Mouse (Mus musculus) bone marrow macrophage, adult 2 months (primary cell): ENCODE data around the gene Comp. TPM values are rescaled to one million over a fixed set of nuclear protein-coding genes. Genes with fewer than 3 reads are reported as not detected.
A peak's percentile ranks its signal among the peaks of the same experiment; 100 is the strongest.

Experiments used
- H3K27ac ChIP-seq: 2 replicates; pipeline ENCODE4 v1.5.1; 2012; ENCODE audit warnings: low read depth, low read length; ENCODE audit not compliant: insufficient read depth
- H3K4me1 ChIP-seq: 2 replicates; pipeline ENCODE4 v1.6.1; 2012; ENCODE audit warnings: low read length; ENCODE audit not compliant: control insufficient read depth, insufficient read depth
- H3K4me3 ChIP-seq: 2 replicates; pipeline ENCODE4 v1.5.1; 2012; ENCODE audit warnings: mild to moderate bottlenecking, low read length, moderate library complexity; ENCODE audit not compliant: insufficient read depth
- CTCF ChIP-seq: IDR thresholded peaks from 2 replicates; pipeline ENCODE4 v1.5.1; 2012; ENCODE audit warnings: low read depth, mild to moderate bottlenecking, low read length, moderate library complexity
- POLR2A ChIP-seq: IDR thresholded peaks from 2 replicates; pipeline ENCODE4 v1.6.1; 2012; ENCODE audit warnings: mild to moderate bottlenecking, low read depth, low read length, borderline replicate concordance
- polyA plus RNA-seq: library from polyadenylated mRNA; stranded (reverse); fragments of >200 nt; gene quantifications from 2 replicates; pipeline ENCODE4 v1.2.4, GENCODE M21; 2012; ENCODE audit not compliant: missing spikeins, insufficient read depth, insufficient read length

Comp gene
- polyA plus RNA-seq, 1 experiment, result 1.2 TPM

DNA sequence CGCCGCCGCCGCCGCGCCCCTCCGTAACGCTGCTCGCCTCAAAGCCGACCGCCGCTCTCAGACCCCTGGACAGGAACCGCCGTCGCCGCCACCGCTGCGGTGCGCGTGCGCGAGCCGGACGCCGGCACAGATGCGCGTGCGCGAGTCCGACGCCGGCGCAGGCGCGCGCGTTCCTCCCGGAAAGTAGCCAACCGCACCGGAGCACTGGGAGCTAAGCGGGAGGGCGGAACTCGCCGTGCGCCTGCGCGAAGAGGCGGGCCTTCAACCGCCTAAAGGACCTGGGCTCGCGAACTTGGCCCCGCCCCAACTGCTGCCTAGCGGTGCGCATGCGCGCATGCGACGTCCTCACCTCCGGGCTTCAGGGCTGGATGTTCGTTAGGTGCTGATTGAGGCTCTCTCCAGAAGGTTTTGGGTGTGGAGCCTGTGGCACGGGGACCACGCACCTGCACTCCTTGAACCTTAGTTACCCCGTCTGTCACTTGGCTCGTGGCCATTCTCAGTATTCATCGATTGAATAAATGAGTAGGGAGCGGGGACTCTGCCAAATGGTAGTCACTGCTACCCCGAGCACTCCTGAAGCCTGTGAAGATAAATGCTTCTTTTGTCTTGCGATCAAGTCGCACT, 20.1 kb upstream of the Comp start, which contains the start of gene Upf1:
Gene Upf1, minus strand, starts transcription at position 85 of the 624 bp plus-strand sequence.
- Histone ChIP-seq H3K4me3 (peak within 1 kb of the TSS; percentile 81), H3K27ac (peak within 1 kb of the TSS; percentile 56), H3K4me1 (peaks cover 42% of the 10 kb centered on the region)
- no peak for TF ChIP-seq CTCF
- TF ChIP-seq POLR2A, result no peak

DNA sequence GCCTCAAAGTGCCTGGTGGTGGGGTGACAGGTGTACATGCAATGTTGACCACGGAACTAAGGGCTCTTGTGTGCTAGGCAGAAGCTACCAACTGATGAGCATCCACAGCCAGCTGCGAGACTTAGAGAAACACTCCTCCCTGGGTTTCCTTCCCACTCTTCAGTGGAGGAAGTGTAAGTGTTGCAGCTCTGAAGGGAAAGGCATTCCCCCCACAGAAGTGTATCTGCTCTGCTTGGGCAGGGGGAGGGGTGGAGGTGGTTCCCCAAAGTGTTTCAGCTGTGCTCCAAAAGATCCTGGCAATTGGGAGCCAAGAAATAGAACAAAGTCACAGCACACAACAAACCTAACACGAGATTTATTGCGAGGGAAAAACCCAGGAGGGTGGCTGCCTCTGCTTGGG, 19.4 kb upstream of the Comp start:
- Histone ChIP-seq H3K4me1 (peaks cover 40% of the 10 kb centered on the region), H3K27ac (peak overlapping the region; percentile 56), H3K4me3 (peak overlapping the region; percentile 58)
- no peak for TF ChIP-seq CTCF
- TF ChIP-seq POLR2A, result no peak

DNA sequence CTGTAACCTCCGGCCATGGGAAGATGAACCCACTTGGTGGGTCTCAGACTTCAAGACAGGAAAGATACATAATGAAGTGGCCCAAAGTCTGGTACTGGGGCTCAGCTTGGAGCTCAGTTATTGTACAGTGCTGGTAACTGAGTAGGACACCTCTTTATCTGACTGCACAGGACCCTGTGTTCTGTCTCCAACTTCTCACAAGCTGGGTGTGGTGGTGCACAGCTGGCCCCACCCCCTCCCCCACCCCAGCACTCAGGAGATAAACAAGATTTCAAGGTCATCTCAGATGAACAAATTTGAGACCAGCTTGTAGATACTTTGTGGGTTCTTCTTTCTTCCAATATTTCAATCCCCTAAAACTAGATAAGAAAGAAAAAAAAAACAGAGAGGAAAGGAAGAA, 17.2 kb upstream of the Comp start:
- TF ChIP-seq CTCF (no peak), POLR2A (no peak)
- peaks cover 27% of the 10 kb centered on the region for H3K4me1 ChIP-seq
- no peak overlapping the region for H3K4me3 ChIP-seq
- peak overlapping the region; percentile 38 for H3K27ac ChIP-seq

DNA sequence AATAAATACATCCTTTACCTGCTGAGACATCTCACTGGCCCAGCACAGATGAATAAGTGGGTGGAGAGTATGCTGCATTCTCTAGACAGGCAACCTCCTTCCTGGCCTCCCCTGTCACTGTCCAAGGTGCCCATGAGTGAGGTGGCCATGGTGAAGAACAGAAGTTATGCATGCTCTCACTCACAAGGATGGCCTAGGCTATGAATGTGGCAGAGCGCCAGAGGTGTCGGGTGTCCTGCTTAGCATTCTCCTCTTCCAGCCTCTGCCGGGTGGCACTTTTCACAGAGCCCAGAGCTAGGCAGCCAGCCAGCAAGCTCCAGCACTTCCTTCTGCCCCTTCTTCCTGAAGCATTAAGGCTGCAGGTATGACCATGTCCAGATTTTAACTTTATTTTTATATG, 13.9 kb upstream of the Comp start:
- TF ChIP-seq CTCF, result no peak
- TF ChIP-seq POLR2A, result no peak
- Histone ChIP-seq H3K4me1 (peaks cover 23% of the 10 kb centered on the region), H3K4me3 (no peak overlapping the region), H3K27ac (no peak overlapping the region)

DNA sequence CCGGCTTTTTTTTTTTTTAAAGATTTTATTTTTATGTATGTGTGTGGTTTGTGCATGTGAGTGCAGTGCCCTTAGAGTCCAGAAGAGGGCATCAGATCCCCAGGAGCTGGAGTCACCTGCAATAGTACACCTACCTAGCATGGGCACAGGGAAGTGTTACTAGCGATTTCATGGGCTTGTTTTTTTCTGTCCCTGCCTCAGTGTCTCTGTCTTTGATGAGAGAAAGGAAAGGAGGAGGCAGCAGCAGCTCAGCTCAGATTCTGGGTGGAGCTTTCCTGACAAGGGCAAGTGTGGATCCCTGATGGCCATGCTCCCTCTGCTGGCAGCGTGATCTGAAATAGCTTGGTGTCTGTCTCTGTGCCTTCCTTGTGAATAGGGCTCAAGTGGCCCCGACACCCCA, 12.6 kb upstream of the Comp start:
- TF ChIP-seq POLR2A (no peak), CTCF (peak; percentile 56)
- Histone ChIP-seq H3K4me3 (no peak overlapping the region), H3K4me1 (peaks cover 13% of the 10 kb centered on the region), H3K27ac (no peak overlapping the region)

DNA sequence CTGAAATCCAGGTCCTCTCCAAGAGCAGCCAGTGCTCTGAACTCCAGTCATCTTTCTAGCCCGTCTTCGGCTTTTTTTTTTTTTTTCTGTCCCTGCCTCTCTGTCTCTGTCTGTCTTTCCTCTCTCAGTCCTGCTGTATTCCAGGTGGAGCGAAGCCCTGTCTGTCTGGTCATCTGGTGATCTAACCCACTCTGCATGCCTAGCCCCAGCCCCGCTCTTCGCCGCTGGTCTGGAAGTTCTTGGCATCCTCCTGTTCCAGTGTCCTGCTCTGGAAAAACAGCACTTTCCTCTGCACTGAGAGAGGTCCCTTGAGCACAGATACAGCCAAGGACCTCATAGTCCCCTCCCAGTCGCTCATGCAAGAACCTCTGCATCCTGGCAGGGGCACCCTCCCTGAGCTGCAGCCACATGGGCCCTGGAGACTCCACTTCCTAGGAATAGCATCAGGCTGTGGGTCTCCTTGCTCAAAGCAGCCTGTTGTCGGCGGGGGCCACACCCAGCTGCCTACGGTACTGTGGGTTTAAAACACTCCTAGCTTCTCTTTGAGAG, 11.8 kb upstream of the Comp start:
- H3K4me1 ChIP-seq, result peaks cover 8% of the 10 kb centered on the region
- H3K27ac ChIP-seq, result no peak overlapping the region
- TF ChIP-seq POLR2A, result no peak
- TF ChIP-seq CTCF, result no peak
- no peak overlapping the region for H3K4me3 ChIP-seq

DNA sequence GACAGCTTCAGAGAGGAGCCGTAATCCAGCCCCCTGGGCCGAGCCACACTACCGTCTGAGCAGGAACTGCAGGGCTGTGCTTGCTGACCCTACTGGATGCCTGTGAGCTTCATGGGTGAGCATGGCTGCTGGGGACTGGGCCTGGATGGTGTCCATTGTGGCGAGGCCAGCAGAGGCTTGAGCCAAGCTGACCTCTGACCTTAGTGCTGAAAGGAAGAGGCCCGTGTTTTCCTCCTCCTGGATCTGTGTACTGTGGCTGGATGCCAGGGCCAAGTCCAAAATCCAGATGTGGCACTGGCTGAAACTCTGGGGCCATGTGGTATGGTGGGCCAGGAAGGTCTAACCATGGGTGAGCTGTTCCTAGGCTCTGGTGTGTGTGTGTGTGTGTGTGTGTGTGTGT, 9.3 kb upstream of the Comp start:
- Histone ChIP-seq H3K27ac (no peak overlapping the region), H3K4me1 (peaks cover 4% of the 10 kb centered on the region; the same call in 1 of the 2 replicates), H3K4me3 (no peak overlapping the region)
- TF ChIP-seq POLR2A (no peak), CTCF (no peak)

DNA sequence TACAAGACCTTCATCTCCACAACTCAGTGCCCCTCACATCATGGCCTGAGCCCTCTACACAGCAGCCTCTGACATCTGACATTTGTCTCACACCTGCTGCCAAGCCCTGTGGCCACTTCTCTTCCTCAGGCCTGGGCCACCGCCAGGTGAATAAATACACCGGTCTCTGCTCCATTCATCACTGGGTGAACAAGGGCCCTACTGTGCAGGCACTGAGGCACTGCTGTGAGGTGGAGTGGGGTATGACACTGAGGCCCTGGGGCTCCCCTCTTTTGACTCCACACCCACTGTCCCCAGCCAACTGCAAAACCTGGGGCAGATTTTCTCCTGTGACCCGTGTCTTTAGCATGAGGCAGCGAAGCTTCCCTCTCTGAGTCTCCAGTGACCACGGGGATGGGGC, 6.8 kb upstream of the Comp start:
- H3K27ac ChIP-seq, result no peak overlapping the region
- TF ChIP-seq POLR2A, result no peak
- no peak for TF ChIP-seq CTCF
- no peak overlapping the region for H3K4me3 ChIP-seq
- H3K4me1 ChIP-seq, result peaks cover 4% of the 10 kb centered on the region; the same call in 1 of the 2 replicates

DNA sequence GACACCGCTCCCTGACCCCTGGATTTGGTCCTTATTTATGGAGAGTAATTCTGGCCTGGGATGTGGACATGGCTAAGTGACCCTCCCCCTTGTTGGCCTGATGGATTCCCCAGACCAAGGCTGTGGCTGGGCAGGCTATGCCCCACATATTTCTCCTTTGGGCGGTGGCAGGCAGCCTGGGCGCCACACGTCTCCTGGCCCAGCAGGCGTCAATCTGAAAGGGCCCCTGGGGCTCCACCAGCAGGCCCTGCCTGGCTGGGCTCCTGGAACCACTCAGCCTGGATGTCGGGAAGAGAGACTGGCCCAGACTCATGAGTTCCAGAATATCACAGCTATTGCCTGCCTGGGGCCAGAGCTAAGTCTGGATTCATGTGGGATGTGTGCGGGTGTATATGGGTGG, 2.9 kb upstream of the Comp start:
- Histone ChIP-seq H3K4me1 (peaks cover 7% of the 10 kb centered on the region), H3K27ac (no peak overlapping the region), H3K4me3 (no peak overlapping the region)
- TF ChIP-seq POLR2A (no peak), CTCF (no peak)

DNA sequence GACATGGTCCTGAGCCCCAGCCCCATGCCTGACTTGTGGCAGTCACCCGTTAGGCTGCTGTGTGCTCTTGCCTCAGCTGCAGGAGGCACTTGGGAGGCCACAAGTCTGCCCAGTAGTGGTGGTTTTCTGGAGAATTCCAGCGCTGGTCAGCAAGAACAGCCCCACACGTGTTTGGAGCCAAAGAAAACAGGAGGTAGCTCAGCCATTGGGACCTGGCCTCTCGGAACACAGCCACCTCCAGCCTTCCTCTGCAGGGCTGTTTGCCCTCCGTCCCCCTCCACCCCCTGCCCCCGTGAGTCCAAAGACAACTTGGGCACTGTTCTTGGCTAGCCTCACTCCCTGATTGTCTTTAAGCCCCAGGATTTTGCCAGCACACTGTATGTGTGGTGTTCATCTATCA, 1.4 kb upstream of the Comp start:
- Histone ChIP-seq H3K27ac (no peak overlapping the region), H3K4me1 (peaks cover 9% of the 10 kb centered on the region), H3K4me3 (no peak overlapping the region)
- TF ChIP-seq POLR2A (no peak), CTCF (no peak)

DNA sequence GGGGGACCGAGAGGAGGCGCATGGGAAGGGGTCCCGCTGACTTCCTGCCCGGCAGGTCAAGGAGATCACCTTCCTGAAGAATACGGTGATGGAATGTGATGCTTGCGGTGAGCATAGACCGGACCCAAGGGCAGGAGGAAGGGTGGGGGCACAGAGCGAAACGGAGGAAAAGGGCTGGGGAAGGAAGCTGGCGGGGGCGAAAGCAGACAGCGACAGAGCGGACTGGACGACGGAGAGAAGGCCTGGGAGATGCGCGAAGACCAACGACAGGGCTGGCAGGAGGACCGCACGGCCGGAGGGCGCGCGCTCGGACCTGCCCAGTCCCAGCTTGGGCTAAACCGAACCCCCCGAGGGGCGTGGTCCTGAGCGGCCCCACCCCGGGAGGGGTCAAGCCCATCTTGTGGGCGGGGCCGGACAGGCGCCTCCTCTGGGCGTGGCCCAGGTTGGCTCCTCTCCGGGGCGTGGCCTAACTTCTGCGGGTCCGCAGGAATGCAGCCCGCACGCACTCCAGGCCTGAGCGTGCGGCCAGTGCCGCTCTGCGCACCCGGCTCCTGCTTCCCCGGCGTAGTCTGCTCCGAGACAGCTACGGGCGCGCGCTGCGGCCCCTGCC, 1.1 kb downstream of the Comp start:
- no peak for TF ChIP-seq CTCF
- no peak for TF ChIP-seq POLR2A
- Histone ChIP-seq H3K27ac (no peak overlapping the region), H3K4me3 (peak overlapping the region; percentile 56), H3K4me1 (peaks cover 9% of the 10 kb centered on the region)
